Mouse (Mus musculus) frontal cortex, postnatal 10 days (tissue): ENCODE measurements around the gene Grap2.
"Not testable (repeated sequence)": the region's sequence is repeated elsewhere in the genome, so short reads cannot be mapped to it uniquely, and the experiment has no call there.

Experiments
- DNase-seq, 2 experiments: peaks; one replicate each; pipeline ENCODE4 v3.0.0; 2022; ENCODE audit warnings: low spot score in 2 of 2, mixed read lengths in 1 of 2

The Grap2 gene

GRCm38 (mm10) chr15:80566696-80567095 lies 5.7 kb upstream of the Grap2 start:
- no peak for DNase-seq

- DNase-seq = no peak
Measured at GRCm38 (mm10) chr15:80567139-80567538, 5.3 kb upstream of the Grap2 start.

- DNase-seq = no peak
Measured at GRCm38 (mm10) chr15:80567731-80568130, 4.7 kb upstream of the Grap2 start.

- DNase-seq = no peak
Measured at GRCm38 (mm10) chr15:80569205-80569604, 3.2 kb upstream of the Grap2 start.

- no peak for DNase-seq
Measured at GRCm38 (mm10) chr15:80570226-80570625, 2.2 kb upstream of the Grap2 start.

- no peak for DNase-seq
Measured at GRCm38 (mm10) chr15:80571611-80572010, 783 bp upstream of the Grap2 start.

GRCm38 (mm10) chr15:80572811-80573520 lies 572 bp downstream of the Grap2 start:
- no peak for DNase-seq

GRCm38 (mm10) chr15:80574211-80575040 lies 2.0 kb downstream of the Grap2 start:
- no peak for DNase-seq

GRCm38 (mm10) chr15:80575817-80576370 lies 3.5 kb downstream of the Grap2 start:
- DNase-seq = no peak

- DNase-seq = no peak
Measured at GRCm38 (mm10) chr15:80576415-80576994, 4.1 kb downstream of the Grap2 start.

- DNase-seq = no peak
Measured at GRCm38 (mm10) chr15:80577166-80577960, 5.0 kb downstream of the Grap2 start.

- no peak for DNase-seq
Measured at GRCm38 (mm10) chr15:80579121-80579520, 6.7 kb downstream of the Grap2 start.

- DNase-seq = not testable (repeated sequence)
Measured at GRCm38 (mm10) chr15:80580585-80580984, 8.2 kb downstream of the Grap2 start.

GRCm38 (mm10) chr15:80582581-80583495 lies 10.4 kb downstream of the Grap2 start:
- DNase-seq = no peak

GRCm38 (mm10) chr15:80586296-80586695 lies 13.9 kb downstream of the Grap2 start:
- no peak for DNase-seq

- DNase-seq = no peak
Measured at GRCm38 (mm10) chr15:80590641-80591040, 18.2 kb downstream of the Grap2 start.

GRCm38 (mm10) chr15:80592737-80593136 lies 20.3 kb downstream of the Grap2 start:
- no peak for DNase-seq

- DNase-seq = no peak
Measured at GRCm38 (mm10) chr15:80593877-80594276, 21.5 kb downstream of the Grap2 start.

GRCm38 (mm10) chr15:80598750-80599149 lies 26.4 kb downstream of the Grap2 start:
- no peak for DNase-seq

- DNase-seq = no peak
Measured at GRCm38 (mm10) chr15:80599213-80599750, 26.9 kb downstream of the Grap2 start.
